Mouse (Mus musculus) cortical plate, adult 2 months (tissue): Measurements from ENCODE around the gene Camk2b. TPM values are rescaled to one million over a fixed set of nuclear protein-coding genes. Genes with fewer than 3 reads are reported as not detected.

ENCODE experiments used
- H3K27ac ChIP-seq: fragments of 200-500 bp; 2 replicates; pipeline ENCODE4 v1.5.1; 2012; ENCODE audit warnings: low read length, control low read depth, inconsistent platforms; ENCODE audit not compliant: insufficient read depth
- H3K4me1 ChIP-seq: fragments of 200-500 bp; 2 replicates; pipeline ENCODE4 v1.6.1; 2011; ENCODE audit warnings: low read length; ENCODE audit not compliant: control insufficient read depth, insufficient read depth
- H3K4me3 ChIP-seq: fragments of 200-500 bp; 2 replicates; pipeline ENCODE4 v1.5.1; 2011; ENCODE audit warnings: mild to moderate bottlenecking, low read length, control low read depth; ENCODE audit not compliant: insufficient read depth
- CTCF ChIP-seq: fragments of 200-500 bp; IDR thresholded peaks from 2 replicates; pipeline ENCODE4 v1.5.1; 2011; ENCODE audit warnings: mild to moderate bottlenecking, control low read depth, low read length; ENCODE audit not compliant: insufficient read depth; ENCODE audit errors: extremely low read depth
- POLR2A ChIP-seq: fragments of 200-500 bp; IDR thresholded peaks from 2 replicates; pipeline ENCODE4 v1.6.1; 2011; ENCODE audit warnings: mild to moderate bottlenecking, low read length, control low read depth; ENCODE audit not compliant: insufficient read depth; ENCODE audit errors: extremely low read depth
- polyA plus RNA-seq: library from polyadenylated mRNA; depleted of rRNA; stranded (reverse); fragments of >200 nt; gene quantifications from 2 replicates; pipeline ENCODE4 v1.2.3, GENCODE M21; 2012; rRNA removed

The Camk2b gene
- polyA plus RNA-seq, 1 experiment = 499 TPM

- H3K4me3 ChIP-seq = no peak overlapping the region
- no peak overlapping the region for H3K27ac ChIP-seq
- no peaks in the 10 kb centered on the region for H3K4me1 ChIP-seq
- no peak for TF ChIP-seq POLR2A
- no peak for TF ChIP-seq CTCF
These were observed 139.4 kb downstream of the Camk2b start for GRCm38 (mm10) chr11:5926696-5927220.

GRCm38 (mm10) chr11:5924699-5925098 is 141.5 kb downstream of the Camk2b start:
- H3K27ac ChIP-seq = no peak overlapping the region
- H3K4me3 ChIP-seq = no peak overlapping the region
- no peak for TF ChIP-seq POLR2A
- no peak for TF ChIP-seq CTCF
- H3K4me1 ChIP-seq = no peaks in the 10 kb centered on the region

- TF ChIP-seq CTCF = no peak
- no peak for TF ChIP-seq POLR2A
- Histone ChIP-seq H3K27ac (no peak overlapping the region), H3K4me3 (no peak overlapping the region), H3K4me1 (no peaks in the 10 kb centered on the region)
These were observed 145.7 kb downstream of the Camk2b start for GRCm38 (mm10) chr11:5920323-5920960.

Other genes starting within 250 kb of the Camk2b start
- 10.6 and 11.0 TPM in 2 replicates for gene Polm, start 228.3 kb downstream of the Camk2b start, polyA plus RNA-seq
- 11.3 and 14.0 TPM in 2 replicates for gene Aebp1, start 204.4 kb downstream of the Camk2b start, polyA plus RNA-seq
- 26.2 and 26.3 TPM in 2 replicates for gene Pold2, start 188.1 kb downstream of the Camk2b start, polyA plus RNA-seq
- gene Myl7, start 167.6 kb downstream of the Camk2b start, polyA plus RNA-seq = not detected in 2 replicates
- gene Gck, start 116.3 kb downstream of the Camk2b start, polyA plus RNA-seq = 0.86 and 1.4 TPM in 2 replicates
- 64.7 and 65.3 TPM in 2 replicates for gene Ykt6, start 110.7 kb downstream of the Camk2b start, polyA plus RNA-seq
- 0.08 and 0.17 TPM in 2 replicates for gene A730071L15Rik, start 133.7 kb upstream of the Camk2b start, polyA plus RNA-seq
- gene Nudcd3, start 134.1 kb upstream of the Camk2b start, polyA plus RNA-seq = 112 TPM in 2 replicates
- gene Npc1l1, start 163.8 kb upstream of the Camk2b start, polyA plus RNA-seq = 2.0 TPM in 2 replicates
- 43.6 and 44.1 TPM in 2 replicates for gene Ddx56, start 201.4 kb upstream of the Camk2b start, polyA plus RNA-seq
- gene Tmed4, start 208.5 kb upstream of the Camk2b start, polyA plus RNA-seq = 128 and 135 TPM in 2 replicates
- gene Ogdh, start 225.3 kb upstream of the Camk2b start, polyA plus RNA-seq = 154 TPM in 2 replicates